Mouse (Mus musculus) kidney, postnatal 4 days (tissue): ENCODE results near the gene Olig1.

Experiments used
- DNase-seq, 2 experiments: peaks; one replicate each; pipeline ENCODE4 v3.0.0; 2021; ENCODE audit warnings: mixed read lengths in 2 of 2

Gene Olig1

GRCm38 (mm10) chr16:91269468-91270211 lies at the start of gene Olig1:
Gene Olig1 (plus strand): TSS chr16:91269772.
- peak; percentile 45 to 64 for DNase-seq

GRCm38 (mm10) chr16:91222171-91222642 lies 47.4 kb upstream of the Olig1 start:
- peak; percentile 17 to 21 for DNase-seq

GRCm38 (mm10) chr16:91222643-91223271 lies 46.8 kb upstream of the Olig1 start:
- DNase-seq = peak in 1 of 2 experiments; percentile 21

GRCm38 (mm10) chr16:91223327-91224067 lies 46.1 kb upstream of the Olig1 start:
- no peak for DNase-seq

- DNase-seq = no peak
These were observed 45.5 kb upstream of the Olig1 start for GRCm38 (mm10) chr16:91224068-91224402.

- DNase-seq = peak; percentile 16 to 39
These were observed 44.9 kb upstream of the Olig1 start for GRCm38 (mm10) chr16:91224481-91225232.

GRCm38 (mm10) chr16:91225233-91226037 lies 44.1 kb upstream of the Olig1 start, which contains the start of gene Olig2:
Gene Olig2 (plus strand): TSS chr16:91225457.
- DNase-seq = peak; percentile 31

GRCm38 (mm10) chr16:91226038-91226882 lies 43.3 kb upstream of the Olig1 start:
- peak in 1 of 2 experiments; percentile 26 for DNase-seq

- peak in 1 of 2 experiments; percentile 20 for DNase-seq
These were observed 42.5 kb upstream of the Olig1 start for GRCm38 (mm10) chr16:91226883-91227759.

GRCm38 (mm10) chr16:91227760-91228043 lies 41.9 kb upstream of the Olig1 start:
- DNase-seq = no peak

- DNase-seq = no peak
These were observed 41.1 kb upstream of the Olig1 start for GRCm38 (mm10) chr16:91228238-91229071.

- no peak for DNase-seq
These were observed 40.6 kb upstream of the Olig1 start for GRCm38 (mm10) chr16:91229072-91229348.

GRCm38 (mm10) chr16:91229643-91230042 lies 39.9 kb upstream of the Olig1 start:
- no peak for DNase-seq

GRCm38 (mm10) chr16:91231781-91232469 lies 37.6 kb upstream of the Olig1 start:
- no peak for DNase-seq

GRCm38 (mm10) chr16:91232470-91233240 lies 36.9 kb upstream of the Olig1 start:
- no peak for DNase-seq

- no peak for DNase-seq
These were observed 36.2 kb upstream of the Olig1 start for GRCm38 (mm10) chr16:91233241-91233944.

GRCm38 (mm10) chr16:91239024-91239423 lies 30.5 kb upstream of the Olig1 start:
- DNase-seq = no peak
